ENCODE assay signal across 25 mouse cellular contexts in genomic region chr15:96180036-96180435, GRCm38 (mm10).
DNase-seq lines count a peak whose midpoint lies in the region; ATAC-seq and TF ChIP-seq lines count a peak whose summit lies in the region.
"Had no signal": no experiment of that assay in that cellular context is flagged by ENCODE, and none has a peak within 500 bp of the region (broad histone marks: within the 10 kb centered on the region; RNA-seq: fewer than 3 reads in every experiment).

No protein-coding gene starts in this region.

- TF ChIP-seq CTCF in E14TG2a.4 (conservative IDR thresholded peaks at IDR 0.05; ENCODE audit: low read length): no peak

- H3K4me1 ChIP-seq in heart, embryonic 12.5 days (replicated peaks): peaks cover 8% of the 10 kb centered on the region
- peaks cover 72% of the 10 kb centered on the region for H3K4me1 ChIP-seq in E14TG2a.4 (replicated peaks; ENCODE audit: low read depth, low read length)
- H3K4me1 ChIP-seq in ES-E14 (ENCODE audit: control insufficient read depth in 2 of 2, insufficient read depth in 2 of 2, low read length in 2 of 2, poor library complexity in 1 of 2): peaks cover 11 to 15% of the 10 kb centered on the region in 2 experiments
- H3K4me1 ChIP-seq in kidney, embryonic 14.5 days (ENCODE audit: control insufficient read depth, insufficient read depth, low read length): no peaks in the 10 kb centered on the region
- H3K4me1 ChIP-seq: intestine, embryonic 15.5 days had no signal

- no peak overlapping the region for H3K4me2 ChIP-seq in heart, embryonic 12.5 days
- H3K4me2 ChIP-seq in kidney, embryonic 14.5 days (replicated peaks; ENCODE audit: low read depth, low read length): no peak overlapping the region
- H3K4me2 ChIP-seq: heart, embryonic 13.5 days; hindbrain, embryonic 12.5 days; intestine, embryonic 15.5 days had no signal

- H3K9me3 ChIP-seq in heart, embryonic 12.5 days (replicated peaks): no peaks in the 10 kb centered on the region
- H3K9me3 ChIP-seq in E14TG2a.4 (ENCODE audit: low read length): peaks cover 1% of the 10 kb centered on the region; the same call in 1 of the 2 replicates
- no peaks in the 10 kb centered on the region for H3K9me3 ChIP-seq in ES-E14 (ENCODE audit: control insufficient read depth, insufficient read depth, low read depth, low read length)
- no peaks in the 10 kb centered on the region for H3K9me3 ChIP-seq in kidney, embryonic 14.5 days (ENCODE audit: control insufficient read depth, low read length)
- H3K9me3 ChIP-seq: heart, embryonic 13.5 days; hindbrain, embryonic 12.5 days; intestine, embryonic 15.5 days had no signal

- in situ Hi-C loops in ES-E14 (cut with MboI; ENCODE audit: low sequenced_read_pairs in 2 of 2, unreplicated experiment in 2 of 2): no loop called here

- H3K4me3 ChIP-seq in heart, embryonic 12.5 days: no peak overlapping the region
- peak overlapping the region; percentile 77 for H3K4me3 ChIP-seq in E14TG2a.4 (replicated peaks; ENCODE audit: low read length)
- H3K4me3 ChIP-seq in ES-E14 (ENCODE audit: insufficient read depth in 1 of 2, low read depth in 1 of 2, low read length in 2 of 2, poor library complexity in 1 of 2, severe bottlenecking in 1 of 2): peak overlapping the region; percentile 37 to 56
- H3K4me3 ChIP-seq in kidney, embryonic 14.5 days (ENCODE audit: low read length): no peak overlapping the region
- H3K4me3 ChIP-seq: gastrocnemius, adult 2 months; heart, adult 2 months; heart, embryonic 13.5 days; hindbrain, embryonic 12.5 days; intestine, embryonic 15.5 days had no signal

- 0 out of 2 replicates have a peak, but pooled peaks have one; percentile 36 for ATAC-seq in heart, embryonic 12.5 days (ENCODE audit: insufficient number of reproducible peaks, low FRiP score)
- ATAC-seq in erythroblast, adult 5-6 weeks (replicated peaks; ENCODE audit: low FRiP score, poor library complexity, severe bottlenecking): no peak
- no peak for ATAC-seq in kidney, embryonic 14.5 days (ENCODE audit: low FRiP score, low TSS enrichment)
- ATAC-seq: activated CD4-positive, CD25-positive, alpha-beta regulatory T cell, adult 4 months; forebrain, embryonic 14.5 days; forebrain, postnatal 0 days; hindbrain, embryonic 16.5 days; intestine, embryonic 15.5 days had no signal

- WGBS in heart, embryonic 12.5 days: 50% methylated on average over 5 of the region's 5 CpGs
- WGBS in kidney, embryonic 14.5 days: 89% methylated on average over 5 of the region's 5 CpGs

- no peak for DNase-seq in heart, postnatal 14 days
- no peak for DNase-seq in ES-E14 (ENCODE audit: low read depth, low spot score)
- DNase-seq in NIH3T3 (ENCODE audit: low read depth): peak; percentile 24
- DNase-seq in spleen, postnatal 10 days (ENCODE audit: low spot score in 2 of 2): no peak
- DNase-seq: adrenal gland, adult 8-10 months; adrenal gland, postnatal 25 days; cerebellum, adult 11-12 months; cerebellum, adult 9-10 months; cerebellum, postnatal 14 days; forebrain, postnatal 0 days; gastrocnemius, adult 2 months; gastrocnemius, postnatal 25 days; kidney, adult 11 months; kidney, adult 8-10 months had no signal

- no peak overlapping the region for H3K9ac ChIP-seq in heart, embryonic 12.5 days
- peak overlapping the region; percentile 70 for H3K9ac ChIP-seq in ES-E14 (ENCODE audit: insufficient read depth, low read depth, low read length, poor library complexity, severe bottlenecking)
- H3K9ac ChIP-seq in kidney, embryonic 14.5 days (ENCODE audit: low read depth, low read length): no peak overlapping the region
- H3K9ac ChIP-seq: forebrain, postnatal 0 days; heart, embryonic 13.5 days; hindbrain, embryonic 12.5 days; intestine, embryonic 15.5 days had no signal

- H3K36me3 ChIP-seq in heart, embryonic 12.5 days: no peaks in the 10 kb centered on the region
- peaks cover 4% of the 10 kb centered on the region; the same call in 1 of the 2 replicates for H3K36me3 ChIP-seq in E14TG2a.4 (ENCODE audit: insufficient read depth, low read length)
- H3K36me3 ChIP-seq in ES-E14 (ENCODE audit: control insufficient read depth, insufficient read depth, low read length, poor library complexity, severe bottlenecking): no peaks in the 10 kb centered on the region
- no peaks in the 10 kb centered on the region for H3K36me3 ChIP-seq in kidney, embryonic 14.5 days (ENCODE audit: control insufficient read depth, insufficient read depth, low read length)
- H3K36me3 ChIP-seq: heart, embryonic 13.5 days; hindbrain, embryonic 12.5 days; intestine, embryonic 15.5 days had no signal

- no peaks in the 10 kb centered on the region for H3K27me3 ChIP-seq in heart, embryonic 12.5 days (replicated peaks)
- H3K27me3 ChIP-seq in E14TG2a.4 (ENCODE audit: insufficient read depth, low read length): 0 out of 2 replicates have a peak, but pooled peaks cover 3% of the 10 kb centered on the region
- H3K27me3 ChIP-seq in kidney, embryonic 14.5 days (ENCODE audit: control insufficient read depth, insufficient read depth, low read length): no peaks in the 10 kb centered on the region
- H3K27me3 ChIP-seq: heart, embryonic 13.5 days; hindbrain, embryonic 12.5 days; intestine, embryonic 15.5 days had no signal

- no peak overlapping the region for H3K27ac ChIP-seq in heart, embryonic 12.5 days (ENCODE audit: poor library complexity, severe bottlenecking)
- peak overlapping the region; percentile 62 for H3K27ac ChIP-seq in ES-E14 (ENCODE audit: insufficient read depth, low read depth, low read length, poor library complexity, severe bottlenecking)
- no peak overlapping the region for H3K27ac ChIP-seq in kidney, embryonic 14.5 days (ENCODE audit: low read depth, low read length)
- H3K27ac ChIP-seq: gastrocnemius, adult 2 months; heart, adult 2 months; heart, embryonic 13.5 days; hindbrain, embryonic 12.5 days; intestine, embryonic 15.5 days had no signal

- intact Hi-C loops in heart, postnatal 14 days (cut with DNase I): loop anchor here (5.0 kb wide), 1 partner anchor 107 kb away; the partner anchor contains the start of gene Arid2

TF ChIP-seq in ES-E14, 5 proteins besides CTCF, POLR2A, EP300 and RAD21:
- TF ChIP-seq HCFC1 (IDR thresholded peaks at IDR 0.05; ENCODE audit: borderline replicate concordance, insufficient read depth, low read length) (no peak), MAFK (IDR thresholded peaks at IDR 0.05; ENCODE audit: insufficient read depth, low read depth, low read length) (no peak), ZNF384 (IDR thresholded peaks at IDR 0.05; ENCODE audit: low read depth, low read length) (no peak), ZC3H11A (IDR thresholded peaks at IDR 0.05; ENCODE audit: borderline replicate concordance, low read depth, low read length) (no peak), CHD2 (IDR thresholded peaks at IDR 0.05; ENCODE audit: low read depth, low read length) (no peak)

Comparison
In these comparisons a context has a peak if more than half of its experiments do, and no peak if none do; other contexts are left out.
1. H3K4me3 ChIP-seq: peak in E14TG2a.4 (single experiment) and ES-E14 (2 of 2); none in heart, embryonic 12.5 days (single experiment) and kidney, embryonic 14.5 days (single experiment).